Mouse (Mus musculus): ENCODE results near the gene Snd1.
A peak's percentile ranks its signal among the peaks of the same experiment; 100 is the strongest.

Gene Snd1

DNA sequence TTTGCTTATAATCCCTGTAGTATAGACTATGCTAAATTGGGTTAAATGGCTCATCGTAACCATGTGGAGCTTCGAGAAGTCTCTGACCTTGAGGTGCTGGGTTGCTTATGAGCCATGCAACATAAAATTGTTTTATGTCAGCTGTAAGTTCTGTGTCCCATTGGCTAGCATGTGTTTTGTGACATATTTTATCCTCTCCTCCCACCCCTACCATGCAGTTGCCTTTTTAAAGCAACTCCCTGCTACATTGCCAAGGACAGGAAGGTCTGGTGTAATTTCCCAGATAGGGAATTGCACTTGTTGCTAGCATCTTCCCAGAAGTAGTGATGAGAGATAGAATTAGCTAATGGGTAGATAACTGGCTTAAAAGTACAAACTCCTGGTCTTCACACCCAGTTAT is 324.9 kb downstream of the Snd1 start:
- DNase-seq (ENCODE audit: low read depth, low spot score) = no peak

DNA sequence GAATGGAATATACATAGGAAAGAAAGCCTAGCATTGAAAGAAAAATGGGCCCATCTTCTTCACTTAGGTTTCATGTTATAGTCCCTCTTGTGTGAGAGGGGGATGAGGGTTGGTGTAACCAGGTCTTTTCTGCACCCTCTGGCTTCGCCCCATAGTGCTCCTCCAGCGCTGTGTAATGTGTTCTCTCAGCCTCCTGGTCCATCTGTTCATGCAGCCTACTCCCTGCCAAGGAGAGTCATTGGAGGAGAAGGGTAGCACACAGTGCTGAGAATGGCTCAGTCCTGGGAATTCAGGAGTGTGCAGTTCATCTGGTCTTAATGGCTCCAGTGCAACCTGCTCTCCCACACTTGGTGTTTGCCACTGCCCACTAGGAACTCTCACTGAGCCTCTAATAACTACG is 326.0 kb downstream of the Snd1 start:
- no peak for DNase-seq (ENCODE audit: low read depth, low spot score)

- no peak for DNase-seq (ENCODE audit: low read depth, low spot score)
These were observed 328.8 kb downstream of the Snd1 start for GRCm38 (mm10) chr6:28803678-28804279.

DNA sequence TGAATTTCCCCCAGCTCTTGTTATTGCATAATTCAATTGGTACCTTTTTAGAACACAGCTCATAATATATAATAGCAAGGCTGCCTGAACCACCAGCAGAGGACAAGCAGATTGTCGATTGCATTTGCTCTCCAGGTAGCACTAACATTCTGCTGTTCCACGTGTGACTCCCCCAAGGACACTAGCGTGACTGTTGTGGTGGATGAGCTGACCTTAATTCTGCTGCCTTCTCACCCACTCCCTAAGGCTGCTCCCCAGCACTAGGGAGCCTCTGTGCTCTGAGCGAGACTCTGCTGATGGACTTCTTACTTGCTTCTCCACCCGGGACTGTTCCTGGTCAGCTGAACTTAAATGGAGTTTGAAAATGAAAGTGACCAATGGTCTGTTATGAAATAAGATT is 329.8 kb downstream of the Snd1 start:
- DNase-seq (ENCODE audit: low read depth, low spot score) = no peak

- DNase-seq (ENCODE audit: low read depth, low spot score) = no peak
These were observed 338.1 kb downstream of the Snd1 start for GRCm38 (mm10) chr6:28813057-28813456.

- no peak for DNase-seq (ENCODE audit: low read depth, low spot score)
These were observed 340.0 kb downstream of the Snd1 start for GRCm38 (mm10) chr6:28814895-28815294.

DNA sequence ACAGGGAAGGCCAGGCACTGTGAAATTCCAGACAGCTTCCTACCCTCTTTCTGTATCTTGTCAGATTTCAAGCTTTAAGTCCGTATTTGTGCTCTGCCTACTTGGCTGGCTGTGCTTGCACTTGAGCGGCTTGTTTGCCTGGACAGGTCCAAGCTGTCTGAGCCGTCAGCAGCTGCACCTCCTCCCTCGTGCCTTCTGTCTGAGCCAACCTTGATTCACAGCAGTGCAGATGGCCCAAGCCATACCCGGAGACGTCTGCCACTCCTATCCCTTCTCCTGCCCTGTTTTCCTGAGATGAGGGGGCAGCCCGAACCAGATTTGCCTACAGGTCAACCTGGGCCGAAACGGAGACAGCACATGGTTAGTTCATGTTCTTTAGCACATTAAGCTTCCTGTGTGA is 342.1 kb downstream of the Snd1 start:
- DNase-seq (ENCODE audit: low read depth, low spot score) = no peak

DNA sequence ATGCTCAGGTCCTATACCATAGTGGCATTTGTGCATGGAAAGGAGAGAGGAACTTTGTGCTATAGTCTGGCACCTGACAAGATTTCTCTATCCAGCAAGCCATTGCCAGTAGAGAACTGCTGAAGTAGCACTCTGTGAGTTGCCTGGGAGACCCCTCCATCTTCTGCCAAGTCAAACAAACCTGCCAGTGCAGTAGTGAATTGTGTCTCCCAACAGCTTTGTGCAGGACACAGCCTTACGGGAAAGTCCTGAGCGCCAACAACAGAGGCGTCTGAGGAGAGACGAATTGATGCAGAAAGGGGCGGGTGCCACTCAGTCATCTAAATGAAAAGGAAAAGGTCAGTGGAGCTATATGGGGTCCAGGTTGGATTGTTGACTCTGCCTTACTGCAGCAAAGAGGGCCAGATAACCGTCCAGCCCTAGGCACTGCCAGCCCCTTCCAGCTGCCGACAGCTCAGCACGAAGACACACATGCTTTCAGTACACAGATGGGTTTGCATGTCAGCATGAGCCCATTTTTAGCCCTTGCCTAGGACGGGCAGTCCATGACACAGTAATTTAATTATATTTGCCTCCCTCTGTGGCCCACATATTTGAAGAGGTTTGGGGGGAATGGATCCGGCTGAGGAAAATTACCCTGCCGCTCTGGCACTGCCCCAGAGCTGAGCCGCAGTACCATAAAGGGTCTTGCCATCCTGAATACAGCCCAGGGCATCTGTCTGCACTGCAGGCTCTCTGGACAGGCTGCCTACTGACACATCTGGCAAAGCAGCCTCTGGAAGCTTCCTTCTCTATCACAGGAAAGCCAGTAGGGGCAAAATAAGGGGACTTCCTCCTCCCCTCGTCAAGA is 344.8 kb downstream of the Snd1 start:
- no peak for DNase-seq (ENCODE audit: low read depth, low spot score)

GRCm38 (mm10) chr6:28822296-28822695 is 347.4 kb downstream of the Snd1 start:
- DNase-seq (ENCODE audit: low read depth, low spot score) = no peak

GRCm38 (mm10) chr6:28823375-28823774 is 348.4 kb downstream of the Snd1 start:
- DNase-seq (ENCODE audit: low read depth, low spot score) = no peak

- DNase-seq (ENCODE audit: low read depth, low spot score) = no peak
These were observed 348.9 kb downstream of the Snd1 start for GRCm38 (mm10) chr6:28823802-28824201.

DNA sequence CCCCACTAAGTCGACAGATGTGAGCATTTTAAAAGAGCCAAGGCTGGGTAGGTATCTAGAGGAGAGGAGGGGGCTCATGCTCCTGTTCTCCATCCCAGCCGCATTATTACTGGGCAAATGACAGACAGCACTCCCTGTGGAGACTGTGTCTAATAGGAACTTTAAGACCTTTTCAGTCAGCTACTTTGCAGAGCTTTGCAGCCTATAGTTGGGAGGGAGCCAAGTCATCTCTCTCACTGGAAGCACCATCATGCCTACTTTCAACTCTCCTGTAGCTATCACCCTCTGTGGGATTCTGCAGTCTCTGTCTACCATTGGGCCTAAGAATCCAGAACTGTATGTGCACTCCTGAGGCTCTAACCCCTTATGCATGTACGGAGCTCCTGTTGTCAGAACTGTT is 351.0 kb downstream of the Snd1 start:
- no peak for DNase-seq (ENCODE audit: low read depth, low spot score)

- no peak for DNase-seq (ENCODE audit: low read depth, low spot score)
These were observed 351.9 kb downstream of the Snd1 start for GRCm38 (mm10) chr6:28826689-28827389.

DNA sequence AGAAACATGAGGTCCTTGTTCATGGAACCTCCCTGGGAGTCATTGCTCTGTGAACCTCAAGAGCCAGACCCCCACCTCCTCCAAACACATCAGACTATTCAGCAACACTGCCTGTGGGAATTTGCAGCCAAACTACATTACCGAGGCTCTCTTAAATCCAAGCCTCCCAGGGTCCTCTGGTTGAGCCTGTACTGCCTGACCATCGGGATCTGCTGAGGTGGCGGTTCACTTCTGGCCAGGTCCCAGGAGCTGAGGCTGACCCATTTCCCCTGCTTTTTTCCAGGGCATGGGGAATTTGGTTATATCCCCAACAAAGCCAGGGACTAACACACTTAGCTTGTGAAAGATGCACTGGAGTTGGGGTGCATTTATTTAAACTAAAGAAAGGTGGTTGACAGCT is 352.6 kb downstream of the Snd1 start:
- DNase-seq (ENCODE audit: low read depth, low spot score) = no peak

GRCm38 (mm10) chr6:28828593-28828992 is 353.7 kb downstream of the Snd1 start:
- no peak for DNase-seq (ENCODE audit: low read depth, low spot score)

DNA sequence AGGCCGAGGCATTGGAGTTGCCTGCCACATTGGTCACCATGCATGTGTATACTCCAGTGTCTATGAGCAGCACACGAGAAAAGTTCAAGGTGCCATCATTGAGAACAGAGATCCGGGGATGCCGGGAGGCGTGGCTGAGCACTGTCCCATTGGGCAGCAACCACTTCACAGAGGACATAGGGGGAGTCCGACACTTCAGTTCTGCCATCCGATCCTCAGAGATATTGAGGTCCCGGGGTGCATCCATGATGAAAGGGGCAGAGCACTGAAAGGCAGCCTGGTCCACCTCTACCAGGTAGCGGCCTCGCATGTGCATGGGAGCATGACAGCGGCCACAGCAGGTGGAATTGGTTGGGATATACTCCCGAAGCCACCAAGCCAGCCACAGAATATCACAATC is 355.4 kb downstream of the Snd1 start:
- no peak for DNase-seq (ENCODE audit: low read depth, low spot score)

GRCm38 (mm10) chr6:28831011-28831853 is 356.3 kb downstream of the Snd1 start, which contains the start of gene Lrrc4:
Gene Lrrc4, minus strand, starts transcription at chr6:28831747.
- DNase-seq (ENCODE audit: low read depth, low spot score) = no peak

DNA sequence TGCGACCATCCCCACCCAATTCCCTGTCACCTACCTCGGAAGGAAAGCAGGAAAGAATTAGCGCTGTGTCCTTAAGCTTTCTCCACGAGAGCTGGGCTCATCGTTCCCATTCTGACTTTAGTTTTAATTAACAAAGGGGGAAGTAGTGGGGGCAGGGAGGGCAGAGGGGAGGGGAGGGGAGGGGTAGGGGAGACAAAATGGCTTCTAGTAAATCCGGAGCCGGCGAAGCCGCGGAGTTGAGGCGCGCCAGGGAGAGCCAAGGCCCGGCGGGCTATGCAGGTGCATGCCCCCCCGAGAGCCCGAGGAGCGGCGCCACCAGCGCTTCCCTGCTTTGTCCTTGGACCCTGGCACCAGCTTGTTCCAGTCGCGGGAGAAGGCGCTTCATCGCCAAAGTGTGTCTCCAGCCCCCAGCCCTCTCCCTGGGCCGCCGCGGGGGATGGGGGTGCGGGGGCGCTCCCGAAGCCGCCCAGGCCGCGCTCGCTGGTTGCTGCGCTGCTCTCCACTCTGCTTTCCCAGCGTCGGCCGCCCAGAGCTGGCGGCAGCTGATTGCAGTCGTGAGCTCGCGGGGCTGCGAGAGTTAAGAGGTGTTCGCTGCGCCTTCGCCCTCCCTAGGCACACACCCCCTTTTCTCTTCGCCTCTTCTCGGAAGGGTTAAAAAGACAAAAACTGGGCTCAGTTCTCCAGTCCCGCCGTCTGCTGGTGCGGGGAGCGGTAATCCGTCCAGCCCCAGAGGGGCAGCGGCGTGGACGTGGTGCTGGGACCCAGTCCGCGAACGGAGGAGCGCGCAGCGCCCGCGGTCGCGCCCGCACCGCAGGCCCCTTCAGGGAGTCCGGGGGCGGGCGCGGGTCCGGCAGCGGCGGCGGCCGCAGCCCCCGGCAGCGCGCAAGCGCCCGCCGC is 357.2 kb downstream of the Snd1 start:
- DNase-seq (ENCODE audit: low read depth, low spot score) = peak; percentile 28

GRCm38 (mm10) chr6:28832751-28833291 is 357.9 kb downstream of the Snd1 start:
- DNase-seq (ENCODE audit: low read depth, low spot score) = peak; percentile 34

- no peak for DNase-seq (ENCODE audit: low read depth, low spot score)
These were observed 358.5 kb downstream of the Snd1 start for GRCm38 (mm10) chr6:28833380-28833822.
